Mouse (Mus musculus) liver, postnatal 0 days (tissue): ENCODE measurements at regions not wholly inside any gene's neighbourhood (a gene's known extent, or its start where the extent isn't known, plus 50 kb on each side); places are given as distances from the start of the nearest gene placed in this dataset.

Source experiments
- ATAC-seq: fragments of 200-750 bp; cut with Nextera tagmentation; 2 replicates; pipeline ENCODE4 v1.8.0; 2017; ENCODE audit warnings: mild to moderate bottlenecking, moderate library complexity
- DNase-seq: peaks from one replicate; pipeline ENCODE4 v3.0.0-alpha.2; 2016
- H3K27ac ChIP-seq: fragments of 300-500 bp; sonication (generic); 2 replicates; pipeline ENCODE4 v1.5.1; 2014; ENCODE audit warnings: antibody characterized with exemption, moderate library complexity, mild to moderate bottlenecking, low read depth
- H3K27me3 ChIP-seq: fragments of 300-500 bp; sonication (generic); 2 replicates; pipeline ENCODE4 v1.6.1; 2014; ENCODE audit warnings: low read length, control low read depth, mixed read lengths; ENCODE audit not compliant: insufficient read depth
- H3K36me3 ChIP-seq: fragments of 300-500 bp; sonication (generic); replicated peaks from 2 replicates; pipeline ENCODE4 v1.6.1; 2014; ENCODE audit warnings: mild to moderate bottlenecking, control low read depth, low read length, moderate library complexity, mixed read lengths; ENCODE audit not compliant: insufficient read depth
- H3K4me1 ChIP-seq: fragments of 300-500 bp; sonication (generic); 2 replicates; pipeline ENCODE4 v1.6.1; 2014; ENCODE audit warnings: antibody characterized with exemption, mild to moderate bottlenecking, control low read depth; ENCODE audit not compliant: insufficient read depth
- H3K4me2 ChIP-seq: fragments of 300-500 bp; sonication (generic); 2 replicates; pipeline ENCODE4 v1.6.1; 2014; ENCODE audit warnings: low read depth, mild to moderate bottlenecking, low read length, moderate library complexity, mixed read lengths
- H3K4me3 ChIP-seq: fragments of 300-500 bp; sonication (generic); 2 replicates; pipeline ENCODE4 v1.5.1; 2014; ENCODE audit warnings: low read depth, low read length
- H3K9ac ChIP-seq: fragments of 300-500 bp; sonication (generic); replicated peaks from 2 replicates; pipeline ENCODE4 v1.6.1; 2014; ENCODE audit warnings: mild to moderate bottlenecking, moderate library complexity
- H3K9me3 ChIP-seq: fragments of 300-500 bp; sonication (generic); 2 replicates; pipeline ENCODE4 v1.6.1; 2016; ENCODE audit warnings: mild to moderate bottlenecking, control low read depth, low read length, mixed read lengths
- CTCF ChIP-seq: sonication (generic); IDR thresholded peaks from 2 replicates; pipeline ENCODE4 v1.5.1; 2016; ENCODE audit warnings: antibody characterized with exemption, low read depth
- EP300 ChIP-seq: IDR thresholded peaks from 2 replicates; pipeline ENCODE4 v1.6.1; 2016; ENCODE audit warnings: antibody characterized with exemption, low read depth, mild to moderate bottlenecking
- WGBS: fragments of 180-500 bp; shearing (Covaris S2); extraction: QIAGEN DNeasy Blood & Tissue Kit; methylation state at CpG from one replicate; pipeline ENCODE4 v1.1.7; 2014; ENCODE audit not compliant: insufficient replicate concordance; 5-methylcytosine and 5-hydroxymethylcytosine counted together

- H3K36me3 ChIP-seq = no peaks in the 10 kb centered on the region
- DNase-seq (no peak), ATAC-seq (no peak)
- WGBS = 52% methylated on average over 3 of the region's 3 CpGs
- H3K4me1 ChIP-seq = no peaks in the 10 kb centered on the region
- no peak overlapping the region for H3K4me2 ChIP-seq
- TF ChIP-seq EP300 (no peak), CTCF (0 out of 2 replicates have a peak, but pooled peaks have one; percentile 1)
- H3K27ac ChIP-seq = no peak overlapping the region
- H3K9me3 ChIP-seq = no peaks in the 10 kb centered on the region
- no peaks in the 10 kb centered on the region for H3K27me3 ChIP-seq
- H3K9ac ChIP-seq = no peak overlapping the region
- no peak overlapping the region for H3K4me3 ChIP-seq
Measured at GRCm38 (mm10) chr2:178622801-178623200, 192.5 kb downstream of the Cdh26 start.

DNA sequence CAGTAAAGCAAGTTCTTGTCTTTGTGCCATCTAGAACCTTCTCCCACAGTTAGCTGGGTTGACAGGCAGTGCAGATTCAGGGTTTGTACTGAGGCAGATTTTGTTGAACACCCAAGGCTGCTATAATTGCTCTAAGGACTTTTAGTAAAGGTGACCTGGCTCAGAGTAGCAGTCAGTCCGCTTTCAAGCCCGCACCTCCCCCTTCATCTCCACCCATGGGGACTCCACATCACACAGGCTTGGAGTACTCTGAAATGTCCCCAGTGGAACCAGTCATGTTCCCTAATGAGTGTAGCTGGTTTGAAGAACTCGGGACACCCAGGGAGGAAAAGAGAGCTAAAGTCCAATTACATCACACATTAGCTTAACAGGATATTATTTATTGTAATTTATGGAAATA is 194.1 kb downstream of the Cdh26 start:
- DNase-seq (no peak), ATAC-seq (no peak)
- no peaks in the 10 kb centered on the region for H3K27me3 ChIP-seq
- 70% methylated on average over 3 of the region's 3 CpGs for WGBS
- H3K9me3 ChIP-seq = no peaks in the 10 kb centered on the region
- H3K36me3 ChIP-seq = no peaks in the 10 kb centered on the region
- no peak overlapping the region for H3K9ac ChIP-seq
- TF ChIP-seq CTCF (no peak), EP300 (no peak)
- no peak overlapping the region for H3K4me3 ChIP-seq
- H3K4me2 ChIP-seq = no peak overlapping the region
- no peak overlapping the region for H3K27ac ChIP-seq
- H3K4me1 ChIP-seq = no peaks in the 10 kb centered on the region

GRCm38 (mm10) chr2:178624907-178625306 is 194.6 kb downstream of the Cdh26 start:
- Histone ChIP-seq H3K27me3 (no peaks in the 10 kb centered on the region), H3K36me3 (no peaks in the 10 kb centered on the region), H3K4me1 (no peaks in the 10 kb centered on the region), H3K4me2 (no peak overlapping the region), H3K4me3 (no peak overlapping the region), H3K9me3 (no peaks in the 10 kb centered on the region), H3K9ac (no peak overlapping the region), H3K27ac (no peak overlapping the region)
- ATAC-seq = no peak
- TF ChIP-seq EP300 = no peak
- no peak for TF ChIP-seq CTCF
- WGBS = 73% methylated on average over 1 of the region's 1 CpGs
- no peak for DNase-seq

DNA sequence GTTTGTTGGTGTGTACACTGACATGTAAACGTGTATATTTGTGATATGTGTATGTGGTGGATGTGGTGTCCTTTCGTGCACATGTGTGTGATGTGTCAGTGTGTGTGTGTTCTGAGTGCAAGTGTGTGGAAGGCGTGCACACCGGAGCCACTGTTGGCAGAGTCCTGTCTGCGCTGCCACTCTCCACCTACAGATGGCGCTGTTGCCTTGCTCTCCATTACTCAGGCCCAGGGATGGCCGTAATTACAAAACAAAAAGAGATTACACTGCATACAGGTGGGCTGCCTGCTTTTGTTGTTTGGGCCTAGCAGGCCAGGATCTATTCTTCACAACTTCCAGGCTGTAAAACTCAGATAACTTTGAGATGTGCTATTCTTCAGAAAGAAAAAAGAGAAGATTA is 199.4 kb downstream of the Cdh26 start:
- no peaks in the 10 kb centered on the region for H3K27me3 ChIP-seq
- no peak for TF ChIP-seq EP300
- peak; percentile 91 for TF ChIP-seq CTCF
- H3K9me3 ChIP-seq = no peaks in the 10 kb centered on the region
- no peak overlapping the region for H3K4me2 ChIP-seq
- no peak overlapping the region for H3K4me3 ChIP-seq
- H3K4me1 ChIP-seq = no peaks in the 10 kb centered on the region
- ATAC-seq (no peak), DNase-seq (peak; percentile 60)
- H3K27ac ChIP-seq = no peak overlapping the region
- no peak overlapping the region for H3K9ac ChIP-seq
- 17% methylated on average over 7 of the region's 7 CpGs for WGBS
- H3K36me3 ChIP-seq = no peaks in the 10 kb centered on the region

GRCm38 (mm10) chr2:178630511-178630910 is 200.2 kb downstream of the Cdh26 start:
- no peak for TF ChIP-seq EP300
- TF ChIP-seq CTCF = no peak
- no peak for DNase-seq
- H3K4me3 ChIP-seq = no peak overlapping the region
- H3K4me2 ChIP-seq = no peak overlapping the region
- H3K4me1 ChIP-seq = no peaks in the 10 kb centered on the region
- no peak overlapping the region for H3K9ac ChIP-seq
- no peak overlapping the region for H3K27ac ChIP-seq
- 80% methylated on average over 12 of the region's 12 CpGs for WGBS
- no peaks in the 10 kb centered on the region for H3K9me3 ChIP-seq
- no peaks in the 10 kb centered on the region for H3K36me3 ChIP-seq
- ATAC-seq = no peak
- no peaks in the 10 kb centered on the region for H3K27me3 ChIP-seq

DNA sequence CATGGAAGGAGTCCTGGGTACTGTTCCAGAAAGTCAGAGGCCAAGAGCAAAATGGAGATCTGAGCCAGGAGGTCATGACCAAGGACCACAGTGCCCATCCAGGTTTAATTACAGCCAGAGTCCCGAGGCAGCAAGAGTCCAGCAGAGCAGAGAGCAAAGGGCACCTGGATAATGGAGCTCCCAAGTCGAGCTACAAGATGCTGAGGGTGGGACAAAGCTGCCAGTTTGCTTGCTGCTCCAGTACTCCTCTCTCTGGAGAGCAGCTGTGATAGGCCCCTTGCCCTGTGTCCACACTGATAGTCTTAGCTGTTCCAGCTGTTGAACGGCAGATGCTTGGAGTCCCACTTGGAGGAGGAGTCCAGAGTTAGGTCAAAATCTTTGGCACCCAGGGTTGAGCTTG is 201.0 kb downstream of the Cdh26 start:
- 43% methylated on average over 3 of the region's 3 CpGs for WGBS
- H3K27me3 ChIP-seq = no peaks in the 10 kb centered on the region
- no peaks in the 10 kb centered on the region for H3K4me1 ChIP-seq
- H3K9me3 ChIP-seq = no peaks in the 10 kb centered on the region
- ATAC-seq = no peak
- no peak for DNase-seq
- H3K4me3 ChIP-seq = no peak overlapping the region
- H3K4me2 ChIP-seq = no peak overlapping the region
- H3K27ac ChIP-seq = no peak overlapping the region
- H3K9ac ChIP-seq = no peak overlapping the region
- no peaks in the 10 kb centered on the region for H3K36me3 ChIP-seq
- TF ChIP-seq EP300 (no peak), CTCF (no peak)

GRCm38 (mm10) chr2:178631966-178632365 is 201.6 kb downstream of the Cdh26 start:
- DNase-seq (no peak), ATAC-seq (no peak)
- Histone ChIP-seq H3K27me3 (no peaks in the 10 kb centered on the region), H3K4me2 (no peak overlapping the region), H3K9ac (no peak overlapping the region), H3K27ac (no peak overlapping the region), H3K9me3 (no peaks in the 10 kb centered on the region), H3K4me3 (no peak overlapping the region), H3K4me1 (no peaks in the 10 kb centered on the region), H3K36me3 (no peaks in the 10 kb centered on the region)
- TF ChIP-seq EP300 (no peak), CTCF (no peak)
- 77% methylated on average over 12 of the region's 12 CpGs for WGBS
